Mouse (Mus musculus) midbrain, embryonic 13.5 days (tissue): ENCODE measurements around the gene Olfr1347. TPM values are rescaled to one million over a fixed set of nuclear protein-coding genes. Genes with fewer than 3 reads are reported as not detected.
"Not testable (repeated sequence)": the region's sequence is repeated elsewhere in the genome, so short reads cannot be mapped to it uniquely, and the experiment has no call there.

Source experiments
- ATAC-seq: fragments of 200-750 bp; cut with Nextera tagmentation; 2 replicates; pipeline ENCODE4 v1.8.0; 2017; ENCODE audit warnings: mild to moderate bottlenecking, moderate TSS enrichment, moderate library complexity
- H3K27ac ChIP-seq: fragments of 300-500 bp; sonication (generic); 2 replicates; pipeline ENCODE4 v1.5.1; 2015; ENCODE audit warnings: inconsistent platforms, mild to moderate bottlenecking, moderate library complexity
- H3K27me3 ChIP-seq: fragments of 300-500 bp; sonication (generic); 2 replicates; pipeline ENCODE4 v1.6.1; 2015; ENCODE audit warnings: mild to moderate bottlenecking, inconsistent platforms
- H3K36me3 ChIP-seq: fragments of 300-500 bp; sonication (generic); 2 replicates; pipeline ENCODE4 v1.6.1; 2015; ENCODE audit warnings: mild to moderate bottlenecking, inconsistent platforms
- H3K4me1 ChIP-seq: fragments of 300-500 bp; sonication (generic); replicated peaks from 2 replicates; pipeline ENCODE4 v1.6.1; 2015; ENCODE audit warnings: inconsistent platforms
- H3K4me2 ChIP-seq: fragments of 300-500 bp; sonication (generic); replicated peaks from 2 replicates; pipeline ENCODE4 v1.6.1; 2015; ENCODE audit warnings: moderate library complexity, mild to moderate bottlenecking, inconsistent platforms
- H3K4me3 ChIP-seq: fragments of 300-500 bp; sonication (generic); replicated peaks from 2 replicates; pipeline ENCODE4 v1.5.1; 2015; ENCODE audit warnings: mild to moderate bottlenecking, inconsistent platforms
- H3K9ac ChIP-seq: fragments of 300-500 bp; sonication (generic); replicated peaks from 2 replicates; pipeline ENCODE4 v1.6.1; 2015; ENCODE audit warnings: mild to moderate bottlenecking, inconsistent platforms
- H3K9me3 ChIP-seq: fragments of 300-500 bp; sonication (generic); 2 replicates; pipeline ENCODE4 v1.6.1; 2016; ENCODE audit warnings: mild to moderate bottlenecking, inconsistent platforms
- WGBS: fragments of 180-500 bp; shearing (Covaris S2); methylation state at CpG from one replicate; pipeline ENCODE4 v1.1.7; 2015; 5-methylcytosine and 5-hydroxymethylcytosine counted together
- polyA plus RNA-seq: library from polyadenylated mRNA; unstranded; fragments of >200 nt; fragmentation: Nextera tagmentation; extraction: Ambion mirVana; gene quantifications from 2 replicates; pipeline ENCODE4 v1.2.1, GENCODE M21; 2015

The Olfr1347 gene
- not detected in 2 replicates for polyA plus RNA-seq

GRCm38 (mm10) chr7:6499655-6500054 lies at the start of gene Olfr1347:
Olfr1347 (minus strand) TSS chr7:6499755.
- H3K36me3 ChIP-seq = no peaks in the 10 kb centered on the region
- 63% methylated on average over 1 of the region's 1 CpGs for WGBS
- ATAC-seq = no peak
- no peak within 1 kb of the TSS for H3K27ac ChIP-seq
- H3K4me3 ChIP-seq = no peak within 1 kb of the TSS
- no peak within 1 kb of the TSS for H3K9ac ChIP-seq
- no peak within 1 kb of the TSS for H3K4me2 ChIP-seq
- no peaks in the 10 kb centered on the region for H3K4me1 ChIP-seq
- H3K9me3 ChIP-seq = 0 out of 2 replicates have a peak, but pooled peaks cover 6% of the 10 kb centered on the region
- no peaks in the 10 kb centered on the region for H3K27me3 ChIP-seq

DNA sequence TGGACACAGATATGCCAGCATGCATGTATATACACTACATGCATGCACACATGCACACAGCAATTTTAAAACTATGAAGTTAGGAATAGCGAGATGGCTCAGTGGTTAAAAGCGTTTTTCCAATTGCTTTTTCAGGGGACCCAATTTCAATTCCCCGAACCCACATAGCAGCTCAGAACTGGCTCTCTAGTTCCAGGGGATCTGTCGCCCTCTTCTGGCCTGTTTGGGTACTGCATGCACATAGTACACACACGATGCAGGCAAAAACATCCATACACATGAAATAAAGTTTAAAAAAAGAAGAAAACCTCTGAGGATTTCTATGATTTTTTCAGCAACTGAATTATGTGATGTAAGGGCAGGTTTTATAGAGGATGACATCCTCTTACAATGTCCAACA lies 26.6 kb upstream of the Olfr1347 start:
- no peak overlapping the region for H3K9ac ChIP-seq
- H3K36me3 ChIP-seq = no peaks in the 10 kb centered on the region
- no peaks in the 10 kb centered on the region for H3K27me3 ChIP-seq
- H3K4me3 ChIP-seq = no peak overlapping the region
- WGBS = 67% methylated on average over 5 of the region's 5 CpGs
- no peak for ATAC-seq
- no peaks in the 10 kb centered on the region for H3K4me1 ChIP-seq
- peaks cover 2% of the 10 kb centered on the region for H3K9me3 ChIP-seq
- H3K27ac ChIP-seq = no peak overlapping the region
- no peak overlapping the region for H3K4me2 ChIP-seq

DNA sequence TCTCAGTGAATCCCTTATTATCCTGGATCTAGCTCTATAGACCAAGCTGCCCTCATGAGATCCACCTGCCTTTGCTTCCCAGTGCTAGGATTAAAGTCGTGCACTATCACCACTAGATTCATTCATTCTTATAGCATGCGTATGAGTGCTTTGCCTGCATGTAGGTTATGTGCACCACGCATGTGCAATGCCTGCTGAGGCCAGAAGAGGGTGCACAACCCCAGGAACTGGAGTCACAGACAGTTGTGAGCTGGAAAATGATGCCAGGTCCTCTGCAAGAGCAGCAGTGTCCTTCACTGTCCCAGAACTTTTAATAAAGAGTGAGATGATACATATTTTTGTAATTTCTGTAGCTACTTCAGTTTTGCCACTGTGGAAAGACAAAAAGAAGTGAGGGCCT lies 25.4 kb upstream of the Olfr1347 start:
- Histone ChIP-seq H3K4me3 (no peak overlapping the region), H3K36me3 (no peaks in the 10 kb centered on the region), H3K4me1 (no peaks in the 10 kb centered on the region), H3K9me3 (peaks cover 7% of the 10 kb centered on the region), H3K27me3 (no peaks in the 10 kb centered on the region), H3K9ac (no peak overlapping the region), H3K27ac (no peak overlapping the region), H3K4me2 (no peak overlapping the region)
- no peak for ATAC-seq
- 65% methylated on average over 3 of the region's 3 CpGs for WGBS

GRCm38 (mm10) chr7:6522850-6523249 lies 23.3 kb upstream of the Olfr1347 start, which contains the start of gene Olfr1349:
Olfr1349 (minus strand) TSS chr7:6522950.
- Histone ChIP-seq H3K36me3 (no peaks in the 10 kb centered on the region), H3K27me3 (no peaks in the 10 kb centered on the region), H3K4me2 (no peak within 1 kb of the TSS), H3K4me3 (no peak within 1 kb of the TSS), H3K9ac (no peak within 1 kb of the TSS), H3K27ac (no peak within 1 kb of the TSS), H3K9me3 (peaks cover 15% of the 10 kb centered on the region), H3K4me1 (no peaks in the 10 kb centered on the region)
- WGBS = 87% methylated on average over 5 of the region's 5 CpGs
- ATAC-seq = no peak

DNA sequence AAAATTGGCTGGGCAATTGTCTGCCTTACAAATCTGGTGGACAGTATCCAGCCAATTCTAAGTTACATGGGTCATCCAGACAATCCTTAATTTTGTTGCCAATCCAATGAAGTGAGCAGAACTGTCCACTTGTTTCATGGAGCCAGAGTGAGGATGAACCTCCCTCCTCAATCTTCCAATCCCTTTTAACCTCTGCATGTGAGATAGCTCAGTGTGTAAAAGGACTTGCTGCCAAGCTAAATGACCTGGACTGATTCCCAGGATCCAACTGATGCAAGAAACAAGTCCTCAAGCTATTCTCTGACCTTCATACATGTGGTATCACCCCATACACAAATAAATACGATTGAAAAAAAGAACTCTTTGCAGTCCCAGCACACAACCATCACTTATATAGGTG lies 22.1 kb upstream of the Olfr1347 start:
- no peaks in the 10 kb centered on the region for H3K27me3 ChIP-seq
- no peak overlapping the region for H3K27ac ChIP-seq
- H3K4me3 ChIP-seq = no peak overlapping the region
- WGBS = 32% methylated on average over 1 of the region's 1 CpGs
- no peaks in the 10 kb centered on the region for H3K36me3 ChIP-seq
- no peak overlapping the region for H3K9ac ChIP-seq
- peaks cover 13% of the 10 kb centered on the region for H3K9me3 ChIP-seq
- ATAC-seq = no peak
- no peak overlapping the region for H3K4me2 ChIP-seq
- H3K4me1 ChIP-seq = no peaks in the 10 kb centered on the region

DNA sequence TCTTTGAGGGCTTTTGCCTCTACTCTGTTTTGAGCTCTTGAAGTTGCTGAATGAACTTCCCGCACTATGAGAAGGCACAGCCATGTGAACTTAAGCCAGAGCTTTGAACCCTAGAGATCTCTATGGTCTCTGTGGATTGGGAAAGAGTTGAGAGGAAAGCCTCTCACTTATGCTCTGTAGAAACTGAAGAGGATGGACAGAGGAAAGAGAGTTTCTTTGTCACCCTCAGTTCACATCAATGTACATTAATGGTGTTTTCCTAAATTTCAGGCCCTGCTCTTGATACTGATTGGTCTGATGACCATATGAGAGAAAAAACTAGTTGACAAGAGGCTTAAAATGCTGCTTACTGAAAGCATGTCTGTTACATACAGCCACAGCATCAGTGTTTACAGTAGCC lies 9.1 kb upstream of the Olfr1347 start, which contains the start of gene Olfr1348:
Gene Olfr1348 (minus strand): TSS at position 101 of the 400 bp plus-strand sequence.
- Histone ChIP-seq H3K4me1 (no peaks in the 10 kb centered on the region), H3K9ac (no peak within 1 kb of the TSS), H3K9me3 (0 out of 2 replicates have a peak, but pooled peaks cover 6% of the 10 kb centered on the region), H3K4me2 (no peak within 1 kb of the TSS), H3K27ac (no peak within 1 kb of the TSS), H3K27me3 (no peaks in the 10 kb centered on the region), H3K36me3 (no peaks in the 10 kb centered on the region), H3K4me3 (no peak within 1 kb of the TSS)
- no peak for ATAC-seq
- 100% methylated on average over 1 of the region's 1 CpGs for WGBS

DNA sequence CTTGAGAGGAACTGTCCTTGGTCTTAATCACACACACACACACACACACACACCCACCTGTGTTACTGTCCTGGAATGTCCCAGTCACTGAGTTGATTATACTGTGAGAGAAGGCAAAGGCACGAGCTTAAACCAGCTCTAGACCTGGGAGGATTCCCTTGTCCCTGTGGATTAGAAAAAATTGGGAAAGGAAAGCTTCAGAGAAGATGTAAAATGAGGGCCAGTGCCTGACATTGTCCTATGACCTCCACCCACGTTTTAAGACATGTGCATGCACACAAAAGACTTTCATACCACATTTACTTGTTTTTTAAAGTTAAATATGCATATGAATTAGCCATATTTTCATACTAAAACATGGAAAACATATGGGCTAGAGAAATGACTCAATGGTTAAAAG lies 12.7 kb downstream of the Olfr1347 start, which contains the start of gene Olfr5:
Gene Olfr5 (minus strand): TSS at position 101 of the 400 bp plus-strand sequence.
- no peak within 1 kb of the TSS for H3K27ac ChIP-seq
- WGBS = 53% methylated on average over 2 of the region's 2 CpGs
- H3K9ac ChIP-seq = no peak within 1 kb of the TSS
- H3K36me3 ChIP-seq = no peaks in the 10 kb centered on the region
- H3K9me3 ChIP-seq = no peaks in the 10 kb centered on the region
- no peaks in the 10 kb centered on the region for H3K4me1 ChIP-seq
- H3K4me3 ChIP-seq = no peak within 1 kb of the TSS
- H3K27me3 ChIP-seq = no peaks in the 10 kb centered on the region
- H3K4me2 ChIP-seq = no peak within 1 kb of the TSS
- ATAC-seq = no peak

GRCm38 (mm10) chr7:6477633-6478032 lies 21.9 kb downstream of the Olfr1347 start:
- H3K4me1 ChIP-seq, H3K9ac ChIP-seq, H3K36me3 ChIP-seq, H3K4me2 ChIP-seq, H3K4me3 ChIP-seq, ATAC-seq, H3K27me3 ChIP-seq, H3K27ac ChIP-seq: not testable (repeated sequence)
- peaks cover 11% of the 10 kb centered on the region; the same call in 1 of the 2 replicates for H3K9me3 ChIP-seq
- WGBS = 75% methylated on average over 2 of the region's 2 CpGs

GRCm38 (mm10) chr7:6466951-6467350 lies 32.6 kb downstream of the Olfr1347 start, which contains the start of gene Olfr1346:
Olfr1346 (plus strand) TSS chr7:6467101.
- no peak within 1 kb of the TSS for H3K9ac ChIP-seq
- no peaks in the 10 kb centered on the region for H3K4me1 ChIP-seq
- H3K9me3 ChIP-seq = no peaks in the 10 kb centered on the region; the same call in 1 of the 2 replicates
- no peaks in the 10 kb centered on the region for H3K36me3 ChIP-seq
- no peak within 1 kb of the TSS for H3K4me3 ChIP-seq
- no peak for ATAC-seq
- H3K27ac ChIP-seq = no peak within 1 kb of the TSS
- no peaks in the 10 kb centered on the region for H3K27me3 ChIP-seq
- no peak within 1 kb of the TSS for H3K4me2 ChIP-seq

- no peaks in the 10 kb centered on the region for H3K27me3 ChIP-seq
- no peak for ATAC-seq
- H3K4me3 ChIP-seq = no peak overlapping the region
- no peaks in the 10 kb centered on the region for H3K4me1 ChIP-seq
- no peak overlapping the region for H3K4me2 ChIP-seq
- H3K9ac ChIP-seq = no peak overlapping the region
- WGBS = 52% methylated on average over 3 of the region's 3 CpGs
- no peaks in the 10 kb centered on the region for H3K9me3 ChIP-seq
- H3K36me3 ChIP-seq = no peaks in the 10 kb centered on the region
- no peak overlapping the region for H3K27ac ChIP-seq
These were observed 43.2 kb downstream of the Olfr1347 start for GRCm38 (mm10) chr7:6456399-6456798.

GRCm38 (mm10) chr7:6455868-6456267 lies 43.7 kb downstream of the Olfr1347 start, which contains the start of gene Olfr1336:
Olfr1336 (plus strand) TSS chr7:6456168.
- ATAC-seq = no peak
- Histone ChIP-seq H3K4me2 (no peak within 1 kb of the TSS), H3K27me3 (no peaks in the 10 kb centered on the region)

GRCm38 (mm10) chr7:6447771-6448170 lies 51.8 kb downstream of the Olfr1347 start:
- Histone ChIP-seq H3K9ac (no peak overlapping the region), H3K27ac (no peak overlapping the region), H3K4me2 (no peak overlapping the region), H3K4me3 (no peak overlapping the region), H3K36me3 (no peaks in the 10 kb centered on the region), H3K4me1 (no peaks in the 10 kb centered on the region), H3K27me3 (no peaks in the 10 kb centered on the region), H3K9me3 (no peaks in the 10 kb centered on the region)
- no peak for ATAC-seq
- 89% methylated on average over 5 of the region's 5 CpGs for WGBS

More at GRCm38 (mm10) chr7:6455868-6456267, 43.7 kb downstream of the Olfr1347 start, which contains the start of gene Olfr1336:
- Histone ChIP-seq H3K4me3 (no peak within 1 kb of the TSS), H3K36me3 (no peaks in the 10 kb centered on the region), H3K27ac (no peak within 1 kb of the TSS), H3K9me3 (no peaks in the 10 kb centered on the region), H3K4me1 (no peaks in the 10 kb centered on the region), H3K9ac (no peak within 1 kb of the TSS)

DNA sequence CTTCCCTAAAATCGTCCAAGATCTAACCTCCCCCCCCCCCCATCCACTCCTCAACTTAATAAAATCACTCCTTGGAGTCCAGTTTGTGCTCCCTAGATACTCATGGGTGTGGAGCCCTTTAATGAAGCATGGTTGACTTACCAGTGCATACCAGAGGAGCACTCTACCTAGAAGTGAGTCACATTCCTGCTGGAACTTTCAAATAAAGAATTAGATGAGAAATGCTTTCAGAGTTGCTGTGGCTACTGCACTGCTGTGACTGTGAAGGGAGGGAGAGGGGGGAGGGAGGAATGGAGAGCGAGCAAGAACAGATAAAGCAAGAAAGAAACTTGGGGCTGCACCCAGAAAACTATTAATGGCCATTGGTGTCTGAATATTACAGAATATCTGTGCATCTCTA lies 58.4 kb downstream of the Olfr1347 start:
- 51% methylated on average over 2 of the region's 2 CpGs for WGBS

More for the DNA sequence above, 58.4 kb downstream of the Olfr1347 start:
- no peaks in the 10 kb centered on the region for H3K9me3 ChIP-seq
- H3K4me1 ChIP-seq = no peaks in the 10 kb centered on the region
- no peak for ATAC-seq
- no peak overlapping the region for H3K9ac ChIP-seq
- H3K27ac ChIP-seq = no peak overlapping the region
- H3K27me3 ChIP-seq = no peaks in the 10 kb centered on the region
- no peak overlapping the region for H3K4me3 ChIP-seq
- H3K36me3 ChIP-seq = no peaks in the 10 kb centered on the region
- no peak overlapping the region for H3K4me2 ChIP-seq
